Mouse (Mus musculus) myocyte (in vitro differentiated cells): ENCODE measurements at regions not wholly inside any gene's neighbourhood (a gene's known extent, or its start where the extent isn't known, plus 50 kb on each side); places are given as distances from the start of the nearest gene placed in this dataset.

ENCODE experiments used
- CEBPB ChIP-seq: IDR thresholded peaks from 2 replicates; pipeline ENCODE4 v1.6.1; 2011; ENCODE audit warnings: mild to moderate bottlenecking, moderate library complexity; ENCODE audit not compliant: poor library complexity, insufficient read depth, severe bottlenecking
- E2F4 ChIP-seq: IDR thresholded peaks from one replicate; pipeline ENCODE4 v1.6.1; 2011; ENCODE audit warnings: mild to moderate bottlenecking, control low read depth, moderate library complexity; ENCODE audit not compliant: insufficient read depth
- MAX ChIP-seq: IDR thresholded peaks from one replicate; pipeline ENCODE4 v1.6.1; 2011; ENCODE audit warnings: low read depth, mild to moderate bottlenecking, control low read depth
- MYOD1 ChIP-seq, 3 experiments: IDR thresholded peaks; one replicate each; pipeline ENCODE4 v1.6.1; 2011; ENCODE audit warnings: control low read depth in 2 of 3, low read depth in 2 of 3, mild to moderate bottlenecking in 2 of 3, moderate library complexity in 1 of 3; ENCODE audit not compliant: insufficient read length in 2 of 3, control insufficient read depth in 1 of 3
- MYOG ChIP-seq, 3 experiments: IDR thresholded peaks; one replicate each; pipeline ENCODE4 v1.6.1; 2011; ENCODE audit warnings: control low read depth in 2 of 3, low read depth in 2 of 3, mild to moderate bottlenecking in 2 of 3; ENCODE audit not compliant: insufficient read length in 2 of 3, control insufficient read depth in 1 of 3, insufficient read depth in 1 of 3
- POLR2A ChIP-seq: IDR thresholded peaks from one replicate; pipeline ENCODE4 v1.6.1; 2011; ENCODE audit warnings: low read depth, mild to moderate bottlenecking, control low read depth, moderate library complexity; ENCODE audit not compliant: insufficient read length
- POLR2AphosphoS2 ChIP-seq: IDR thresholded peaks from one replicate; pipeline ENCODE4 v1.6.1; 2011; ENCODE audit warnings: low read depth, control low read depth; ENCODE audit not compliant: insufficient read length
- TCF12 ChIP-seq: IDR thresholded peaks from one replicate; pipeline ENCODE4 v1.6.1; 2011; ENCODE audit warnings: mild to moderate bottlenecking, control low read depth; ENCODE audit not compliant: poor library complexity, insufficient read depth, severe bottlenecking
- TCF3 ChIP-seq: IDR thresholded peaks from one replicate; pipeline ENCODE4 v1.6.1; 2011; ENCODE audit warnings: low read depth, control low read depth; ENCODE audit not compliant: insufficient read length
- USF1 ChIP-seq: IDR thresholded peaks from one replicate; pipeline ENCODE4 v1.6.1; 2011; ENCODE audit warnings: low read depth, mild to moderate bottlenecking, control low read depth, moderate library complexity

DNA sequence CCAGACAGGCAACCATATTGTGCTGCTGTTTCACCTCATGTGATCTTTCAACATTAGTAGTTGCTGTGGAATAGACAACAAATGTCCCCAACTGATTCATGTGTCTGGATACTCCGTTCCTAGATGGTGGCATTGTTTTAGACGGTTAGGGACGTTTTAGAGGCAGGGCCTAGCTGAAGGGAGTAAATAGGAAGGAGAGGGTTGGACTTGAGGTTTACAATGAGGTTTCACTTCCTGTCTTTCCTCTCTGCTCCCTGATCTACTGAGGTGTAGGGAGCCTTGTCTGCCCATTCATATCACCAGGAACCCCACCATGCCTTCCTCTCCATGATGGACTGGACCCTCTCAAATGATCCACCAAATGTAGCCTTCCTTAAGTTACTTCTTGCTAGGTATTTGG, 168.1 kb downstream of the Mex3b start:
- TF ChIP-seq USF1 (no peak), POLR2A (no peak), MYOG (IDR thresholded peaks at IDR 0.05; ENCODE audit: control insufficient read depth in 1 of 3, insufficient read depth in 1 of 3, insufficient read length in 2 of 3, low read depth in 2 of 3) (no peak), MAX (no peak), TCF3 (no peak), POLR2AphosphoS2 (no peak), E2F4 (no peak), TCF12 (no peak), MYOD1 (IDR thresholded peaks at IDR 0.05; ENCODE audit: control insufficient read depth in 1 of 3, insufficient read length in 2 of 3, low read depth in 2 of 3) (no peak), CEBPB (no peak)
